Mouse (Mus musculus): ENCODE results near the gene Clec3b.

The Clec3b gene

GRCm38 (mm10) chr9:123156910-123157361, 6.2 kb downstream of the Clec3b start:
- DNase-seq, result peak; percentile 70

GRCm38 (mm10) chr9:123157699-123158098, 7.0 kb downstream of the Clec3b start:
- DNase-seq, result no peak

- DNase-seq, result peak; percentile 51
These were observed 7.5 kb downstream of the Clec3b start for GRCm38 (mm10) chr9:123158125-123158836.

- peak; percentile 53 for DNase-seq
These were observed 8.6 kb downstream of the Clec3b start for GRCm38 (mm10) chr9:123159330-123159729.

- DNase-seq, result no peak
These were observed 11.0 kb downstream of the Clec3b start for GRCm38 (mm10) chr9:123161792-123162191.

GRCm38 (mm10) chr9:123162985-123163694, 12.4 kb downstream of the Clec3b start:
- no peak for DNase-seq

GRCm38 (mm10) chr9:123165781-123166443, 15.2 kb downstream of the Clec3b start:
- no peak for DNase-seq

- no peak for DNase-seq
These were observed 23.0 kb downstream of the Clec3b start for GRCm38 (mm10) chr9:123173760-123174159.

GRCm38 (mm10) chr9:123174356-123174755, 23.6 kb downstream of the Clec3b start:
- no peak for DNase-seq

GRCm38 (mm10) chr9:123177380-123178048, 26.8 kb downstream of the Clec3b start:
- no peak for DNase-seq

GRCm38 (mm10) chr9:123180003-123180402, 29.3 kb downstream of the Clec3b start:
- no peak for DNase-seq

- no peak for DNase-seq
These were observed 32.5 kb downstream of the Clec3b start for GRCm38 (mm10) chr9:123183226-123183625.

- DNase-seq, result no peak
These were observed 34.8 kb downstream of the Clec3b start for GRCm38 (mm10) chr9:123185546-123185945.

- no peak for DNase-seq
These were observed 35.4 kb downstream of the Clec3b start for GRCm38 (mm10) chr9:123186151-123186550.

- DNase-seq, result no peak
These were observed 36.8 kb downstream of the Clec3b start for GRCm38 (mm10) chr9:123187589-123187988.

GRCm38 (mm10) chr9:123188271-123188670, 37.5 kb downstream of the Clec3b start:
- DNase-seq, result no peak

- no peak for DNase-seq
These were observed 49.4 kb downstream of the Clec3b start for GRCm38 (mm10) chr9:123200116-123200515.

- no peak for DNase-seq
These were observed 55.8 kb downstream of the Clec3b start for GRCm38 (mm10) chr9:123206526-123206925.

- no peak for DNase-seq
These were observed 56.2 kb downstream of the Clec3b start for GRCm38 (mm10) chr9:123206948-123207347.
